Mouse (Mus musculus) megakaryocyte, embryonic 14.5 days (primary cell): ENCODE measurements around the gene Sulf2. TPM values are rescaled to one million over a fixed set of nuclear protein-coding genes. Genes with fewer than 3 reads are reported as not detected.
"Not testable (repeated sequence)": the region's sequence is repeated elsewhere in the genome, so short reads cannot be mapped to it uniquely, and the experiment has no call there.

Source experiments
- H3K27me3 ChIP-seq: replicated peaks from 2 replicates; pipeline ENCODE3; 2012; ENCODE audit warnings: inconsistent platforms
- H3K36me3 ChIP-seq: replicated peaks from 2 replicates; pipeline ENCODE3; 2012; ENCODE audit warnings: low read length, inconsistent platforms, mixed read lengths
- H3K4me1 ChIP-seq: 2 replicates; pipeline ENCODE4 v1.6.1; 2012; ENCODE audit warnings: inconsistent platforms
- H3K4me3 ChIP-seq: replicated peaks from 2 replicates; pipeline ENCODE3; 2012; ENCODE audit warnings: moderate library complexity, mild to moderate bottlenecking, inconsistent platforms
- H3K9me3 ChIP-seq: 2 replicates; pipeline ENCODE4 v1.6.1; 2012; ENCODE audit warnings: inconsistent platforms
- FLI1 ChIP-seq: IDR thresholded peaks from 2 replicates; pipeline ENCODE4 v1.6.1; 2012; ENCODE audit warnings: low read length, inconsistent platforms, mixed read lengths
- GATA1 ChIP-seq: IDR thresholded peaks from 3 replicates; pipeline ENCODE4 v1.6.1; 2012; ENCODE audit warnings: mixed read lengths, low read length, inconsistent platforms, borderline replicate concordance
- polyA plus RNA-seq: library from polyadenylated mRNA; stranded (reverse); fragments of >175 nt; gene quantifications from 2 replicates; pipeline ENCODE4 v1.2.3, GENCODE M21; 2012; ENCODE audit warnings: low replicate concordance; ENCODE audit not compliant: insufficient read depth

Sulf2 gene
- polyA plus RNA-seq, 1 experiment: 4.8 TPM

DNA sequence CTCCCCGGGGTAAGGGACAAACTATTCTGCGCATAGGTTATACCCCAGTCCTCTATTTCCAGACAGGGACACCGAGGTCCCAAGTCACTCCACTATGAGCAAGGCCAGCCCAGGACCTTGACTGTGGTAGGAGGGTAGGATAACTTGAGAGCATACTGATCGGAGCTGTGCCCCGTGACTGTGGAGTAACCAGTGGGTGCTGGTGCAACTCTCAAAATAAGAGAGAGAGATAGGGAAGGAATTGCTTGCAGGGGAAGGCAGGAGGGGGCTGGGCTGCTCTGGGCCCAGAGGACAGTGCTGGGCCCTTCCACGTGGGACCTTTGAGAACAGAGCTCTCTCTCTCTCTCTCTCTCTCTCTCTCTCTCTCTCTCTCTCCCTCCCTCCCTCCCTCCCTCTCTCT, 59.2 kb downstream of the Sulf2 start:
- TF ChIP-seq GATA1 (no peak), FLI1 (no peak)
- Histone ChIP-seq H3K9me3 (peaks cover 20% of the 10 kb centered on the region), H3K4me1 (peaks cover 8% of the 10 kb centered on the region), H3K36me3 (no peaks in the 10 kb centered on the region), H3K4me3 (no peak overlapping the region), H3K27me3 (peaks cover 60% of the 10 kb centered on the region)

DNA sequence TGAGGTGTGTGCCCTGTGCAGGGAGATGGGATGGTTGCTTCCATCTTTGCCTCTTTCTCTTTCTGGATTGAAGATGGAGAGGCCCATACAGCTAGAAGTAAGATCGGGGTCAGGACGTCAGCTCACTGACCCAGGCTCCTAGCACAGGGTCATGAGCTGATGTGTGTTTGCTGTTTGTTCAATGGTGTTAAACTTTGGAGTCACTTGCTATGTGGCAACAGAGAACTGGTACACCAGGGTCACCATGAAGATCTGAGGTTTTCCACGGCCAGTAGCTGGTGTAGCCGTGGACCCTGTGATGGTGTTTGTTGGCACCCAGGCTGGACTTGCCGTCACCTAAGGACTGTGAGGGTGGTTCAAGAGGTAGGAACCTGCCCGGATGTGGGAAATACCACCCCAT, 63.1 kb downstream of the Sulf2 start:
- Histone ChIP-seq H3K4me1 (peaks cover 13% of the 10 kb centered on the region), H3K36me3 (no peaks in the 10 kb centered on the region), H3K9me3 (peaks cover 20% of the 10 kb centered on the region), H3K4me3 (no peak overlapping the region), H3K27me3 (peaks cover 45% of the 10 kb centered on the region)
- TF ChIP-seq GATA1 (no peak), FLI1 (no peak)

GRCm38 (mm10) chr2:166091599-166091998, 63.9 kb downstream of the Sulf2 start:
- Histone ChIP-seq H3K9me3 (peaks cover 17% of the 10 kb centered on the region), H3K4me3 (no peak overlapping the region), H3K4me1 (peaks cover 17% of the 10 kb centered on the region), H3K36me3 (no peaks in the 10 kb centered on the region), H3K27me3 (peaks cover 49% of the 10 kb centered on the region)
- TF ChIP-seq GATA1 (no peak), FLI1 (no peak)

- H3K36me3 ChIP-seq: no peaks in the 10 kb centered on the region
- H3K4me1 ChIP-seq: peaks cover 17% of the 10 kb centered on the region
- TF ChIP-seq GATA1: no peak
- H3K27me3 ChIP-seq: peaks cover 60% of the 10 kb centered on the region
- H3K4me3 ChIP-seq: no peak overlapping the region
- H3K9me3 ChIP-seq: peaks cover 12% of the 10 kb centered on the region
Observed at GRCm38 (mm10) chr2:166090131-166090581, 65.3 kb downstream of the Sulf2 start.

- H3K4me3 ChIP-seq: no peak overlapping the region
- TF ChIP-seq FLI1 (no peak), GATA1 (no peak)
- peaks cover 17% of the 10 kb centered on the region for H3K4me1 ChIP-seq
- no peaks in the 10 kb centered on the region for H3K36me3 ChIP-seq
- peaks cover 6% of the 10 kb centered on the region for H3K9me3 ChIP-seq
- peaks cover 60% of the 10 kb centered on the region for H3K27me3 ChIP-seq
Observed at GRCm38 (mm10) chr2:166088991-166089390, 66.5 kb downstream of the Sulf2 start.

- Histone ChIP-seq H3K9me3 (no peaks in the 10 kb centered on the region), H3K4me1 (peaks cover 25% of the 10 kb centered on the region), H3K36me3 (no peaks in the 10 kb centered on the region), H3K27me3 (peaks cover 54% of the 10 kb centered on the region), H3K4me3 (no peak overlapping the region)
- TF ChIP-seq GATA1: no peak
- no peak for TF ChIP-seq FLI1
Observed at GRCm38 (mm10) chr2:166086457-166087233, 68.8 kb downstream of the Sulf2 start.

GRCm38 (mm10) chr2:166085780-166086179, 69.7 kb downstream of the Sulf2 start:
- H3K4me1 ChIP-seq: peaks cover 32% of the 10 kb centered on the region
- no peaks in the 10 kb centered on the region for H3K9me3 ChIP-seq
- TF ChIP-seq GATA1 (no peak), FLI1 (no peak)
- no peak overlapping the region for H3K4me3 ChIP-seq
- H3K36me3 ChIP-seq: no peaks in the 10 kb centered on the region
- peaks cover 45% of the 10 kb centered on the region for H3K27me3 ChIP-seq

GRCm38 (mm10) chr2:166084964-166085363, 70.5 kb downstream of the Sulf2 start:
- H3K36me3 ChIP-seq, H3K9me3 ChIP-seq, H3K4me3 ChIP-seq: not testable (repeated sequence)
- peaks cover 33% of the 10 kb centered on the region for H3K4me1 ChIP-seq
- peaks cover 39% of the 10 kb centered on the region for H3K27me3 ChIP-seq

- Histone ChIP-seq H3K36me3 (no peaks in the 10 kb centered on the region), H3K4me3 (no peak overlapping the region), H3K4me1 (peaks cover 40% of the 10 kb centered on the region), H3K27me3 (peaks cover 38% of the 10 kb centered on the region), H3K9me3 (no peaks in the 10 kb centered on the region)
- TF ChIP-seq GATA1: no peak
- no peak for TF ChIP-seq FLI1
Observed at GRCm38 (mm10) chr2:166084111-166084510, 71.4 kb downstream of the Sulf2 start.

GRCm38 (mm10) chr2:166083542-166084031, 71.9 kb downstream of the Sulf2 start:
- Histone ChIP-seq H3K9me3 (no peaks in the 10 kb centered on the region), H3K36me3 (no peaks in the 10 kb centered on the region), H3K4me1 (peaks cover 46% of the 10 kb centered on the region), H3K4me3 (no peak overlapping the region), H3K27me3 (peaks cover 43% of the 10 kb centered on the region)
- no peak for TF ChIP-seq FLI1
- no peak for TF ChIP-seq GATA1
